Mouse (Mus musculus) ES-E14 (cell line): Measurements from ENCODE around the gene Rnf180. TPM values are rescaled to one million over a fixed set of nuclear protein-coding genes. Genes with fewer than 3 reads are reported as not detected.

Experiments
- DNase-seq: peaks from one replicate; pipeline ENCODE4 v3.0.0-alpha.2; 2013; ENCODE audit warnings: low read depth, low spot score
- H3K27ac ChIP-seq: 2 replicates; pipeline ENCODE4 v1.5.1; 2012; ENCODE audit warnings: low read depth, mild to moderate bottlenecking, low read length, moderate library complexity, mixed read lengths; ENCODE audit not compliant: poor library complexity, insufficient read depth, severe bottlenecking
- H3K36me3 ChIP-seq: 2 replicates; pipeline ENCODE4 v1.6.1; 2012; ENCODE audit warnings: mild to moderate bottlenecking, low read length, moderate library complexity, mixed read lengths; ENCODE audit not compliant: control insufficient read depth, poor library complexity, insufficient read depth, severe bottlenecking
- H3K4me1 ChIP-seq, 2 experiments: fragments of 150-350 bp in 1 of 2; sonication (generic) in 1 of 2; 2 replicates each; pipeline ENCODE4 v1.6.1; 2012; ENCODE audit warnings: low read length in 2 of 2, mild to moderate bottlenecking in 1 of 2, mixed read lengths in 1 of 2; ENCODE audit not compliant: control insufficient read depth in 2 of 2, insufficient read depth in 2 of 2, poor library complexity in 1 of 2
- H3K4me3 ChIP-seq, 2 experiments: fragments of 150-350 bp in 1 of 2; sonication (generic) in 1 of 2; 2 replicates each; pipeline ENCODE4 v1.5.1; 2012; ENCODE audit warnings: low read length in 2 of 2, low read depth in 1 of 2, mild to moderate bottlenecking in 1 of 2, mixed read lengths in 1 of 2; ENCODE audit not compliant: insufficient read depth in 1 of 2, poor library complexity in 1 of 2, severe bottlenecking in 1 of 2
- H3K9ac ChIP-seq: 2 replicates; pipeline ENCODE4 v1.6.1; 2012; ENCODE audit warnings: low read depth, mild to moderate bottlenecking, low read length, mixed read lengths; ENCODE audit not compliant: poor library complexity, insufficient read depth, severe bottlenecking
- H3K9me3 ChIP-seq: fragments of 150-350 bp; sonication (generic); 2 replicates; pipeline ENCODE4 v1.6.1; 2012; ENCODE audit warnings: low read depth, mild to moderate bottlenecking, low read length; ENCODE audit not compliant: control insufficient read depth, insufficient read depth
- CHD2 ChIP-seq: IDR thresholded peaks from 2 replicates; pipeline ENCODE4 v1.6.1; 2014; ENCODE audit warnings: mild to moderate bottlenecking, low read depth, low read length, inconsistent platforms
- HCFC1 ChIP-seq: IDR thresholded peaks from 2 replicates; pipeline ENCODE4 v1.6.1; 2012; ENCODE audit warnings: low read length, inconsistent platforms, borderline replicate concordance; ENCODE audit not compliant: insufficient read depth
- MAFK ChIP-seq: IDR thresholded peaks from 2 replicates; pipeline ENCODE4 v1.6.1; 2014; ENCODE audit warnings: mild to moderate bottlenecking, low read depth, low read length, inconsistent platforms; ENCODE audit not compliant: insufficient read depth
- ZC3H11A ChIP-seq: IDR thresholded peaks from 2 replicates; pipeline ENCODE4 v1.6.1; 2012; ENCODE audit warnings: low read depth, mild to moderate bottlenecking, inconsistent platforms, low read length, borderline replicate concordance
- ZNF384 ChIP-seq: IDR thresholded peaks from 2 replicates; pipeline ENCODE4 v1.6.1; 2012; ENCODE audit warnings: low read depth, low read length, inconsistent platforms
- in situ Hi-C, 2 experiments: fragments of 600-800 bp; cut with MboI; formaldehyde crosslinking; loops; one replicate each; pipeline ENCODE4 v1.15.1; 2025; ENCODE audit warnings: low sequenced_read_pairs in 2 of 2, inconsistent platforms in 1 of 2; ENCODE audit not compliant: unreplicated experiment in 2 of 2
- total RNA-seq: library from RNA; depleted of rRNA; stranded (reverse); fragments of 300-350 nt; gene quantifications from 2 replicates; pipeline ENCODE4 v1.2.3, GENCODE M21; 2012

Gene Rnf180
- total RNA-seq, 1 experiment = 0.76 TPM

DNA sequence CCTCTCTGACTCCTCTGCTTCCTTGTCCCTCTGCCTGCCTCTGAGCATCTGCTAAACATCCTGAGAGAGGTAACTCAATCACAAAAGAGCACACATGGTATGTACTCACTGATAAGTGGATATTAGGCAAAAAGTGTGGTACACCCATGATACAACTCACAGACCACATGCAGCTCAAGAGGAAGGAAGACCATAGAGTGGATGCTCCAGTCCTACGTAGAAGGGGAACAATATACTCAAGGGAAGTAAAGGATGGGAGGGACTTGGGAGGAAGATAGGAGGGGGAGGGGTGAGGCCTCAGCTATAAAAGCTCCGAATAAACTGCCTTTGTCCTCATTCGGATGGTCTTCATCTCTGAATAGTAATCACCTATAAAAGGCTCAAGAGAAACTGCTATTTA is 96.6 kb downstream of the Rnf180 start:
- in situ Hi-C loops = no loop called here
- Histone ChIP-seq H3K27ac (no peak overlapping the region), H3K4me3 (no peak overlapping the region), H3K9ac (no peak overlapping the region), H3K4me1 (no peaks in the 10 kb centered on the region), H3K36me3 (no peaks in the 10 kb centered on the region), H3K9me3 (no peaks in the 10 kb centered on the region)
- DNase-seq = no peak
- TF ChIP-seq CHD2 (no peak), ZNF384 (no peak), ZC3H11A (no peak), MAFK (no peak), HCFC1 (no peak)

DNA sequence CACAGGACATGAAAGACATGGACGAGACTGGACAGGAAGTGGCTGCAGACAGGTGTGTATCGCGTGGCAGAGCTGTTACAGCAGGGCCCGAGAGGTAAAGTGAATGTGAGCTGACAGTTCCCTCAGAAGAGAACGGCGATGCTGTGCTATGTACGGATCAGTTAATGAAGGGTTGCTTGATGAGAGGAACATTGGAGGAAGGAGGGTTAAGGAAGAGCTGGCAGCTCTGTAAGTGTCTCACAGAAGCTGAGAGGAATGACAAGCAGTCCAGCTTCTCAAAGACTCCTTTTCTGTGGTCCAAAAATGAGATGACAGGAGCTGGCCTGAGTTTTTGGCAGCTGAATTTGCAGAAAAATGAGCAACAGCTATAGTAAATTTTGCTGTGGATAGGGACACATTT is 101.0 kb downstream of the Rnf180 start:
- no peak for DNase-seq
- Histone ChIP-seq H3K9me3 (no peaks in the 10 kb centered on the region), H3K9ac (no peak overlapping the region), H3K27ac (no peak overlapping the region), H3K4me3 (no peak overlapping the region), H3K4me1 (no peaks in the 10 kb centered on the region), H3K36me3 (no peaks in the 10 kb centered on the region)
- in situ Hi-C loops = no loop called here
- TF ChIP-seq CHD2 = no peak
- no peak for TF ChIP-seq ZC3H11A
- TF ChIP-seq HCFC1 = no peak
- TF ChIP-seq MAFK = no peak
- no peak for TF ChIP-seq ZNF384

DNA sequence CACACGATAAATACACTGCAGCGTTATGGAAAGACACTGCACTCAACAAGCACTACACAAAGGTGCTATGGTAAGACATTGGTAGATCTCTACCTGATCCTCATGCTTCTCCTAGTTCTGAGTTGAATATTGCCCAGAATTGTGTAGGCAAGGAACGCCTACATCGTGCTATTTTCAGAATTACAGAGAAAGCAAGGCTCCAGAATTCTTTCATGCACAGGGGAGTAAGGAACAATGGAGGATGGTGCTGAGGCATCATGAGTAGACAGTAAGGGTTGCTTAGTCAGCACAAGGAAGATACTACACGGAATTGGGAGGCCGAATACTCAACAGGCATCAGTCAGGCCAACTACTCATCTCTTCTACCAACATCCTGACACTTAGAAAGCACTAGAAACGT is 105.9 kb downstream of the Rnf180 start:
- in situ Hi-C loops = no loop called here
- no peak for DNase-seq
- H3K36me3 ChIP-seq = no peaks in the 10 kb centered on the region
- no peak overlapping the region for H3K27ac ChIP-seq
- no peak overlapping the region for H3K9ac ChIP-seq
- H3K4me3 ChIP-seq = no peak overlapping the region
- no peaks in the 10 kb centered on the region for H3K4me1 ChIP-seq
- TF ChIP-seq ZNF384 (no peak), MAFK (no peak), ZC3H11A (no peak), HCFC1 (no peak), CHD2 (no peak)
- H3K9me3 ChIP-seq = no peaks in the 10 kb centered on the region

DNA sequence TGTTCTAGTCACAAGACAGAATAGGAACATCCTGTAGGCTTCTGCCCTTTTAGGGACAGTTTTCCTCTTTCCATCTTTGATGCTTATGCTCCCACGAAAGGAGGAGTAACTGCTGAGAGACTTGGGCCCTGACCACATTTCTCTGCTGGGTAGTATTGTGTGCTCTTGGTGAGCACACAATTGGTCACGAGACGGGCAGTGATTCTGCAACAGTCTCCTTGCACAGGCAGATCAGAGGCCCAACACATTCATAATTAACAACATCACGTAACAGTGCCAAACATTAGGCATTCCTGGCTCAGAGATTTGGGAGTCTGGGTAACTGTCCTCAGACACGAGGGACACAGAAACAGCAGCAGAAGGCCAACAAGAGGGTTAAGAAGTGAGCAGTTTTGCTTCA is 113.8 kb downstream of the Rnf180 start:
- in situ Hi-C loops = no loop called here
- TF ChIP-seq MAFK (no peak), ZC3H11A (no peak), CHD2 (no peak), HCFC1 (no peak), ZNF384 (no peak)
- Histone ChIP-seq H3K4me3 (no peak overlapping the region), H3K27ac (no peak overlapping the region), H3K4me1 (no peaks in the 10 kb centered on the region), H3K9ac (no peak overlapping the region), H3K9me3 (no peaks in the 10 kb centered on the region), H3K36me3 (no peaks in the 10 kb centered on the region)
- DNase-seq = no peak

DNA sequence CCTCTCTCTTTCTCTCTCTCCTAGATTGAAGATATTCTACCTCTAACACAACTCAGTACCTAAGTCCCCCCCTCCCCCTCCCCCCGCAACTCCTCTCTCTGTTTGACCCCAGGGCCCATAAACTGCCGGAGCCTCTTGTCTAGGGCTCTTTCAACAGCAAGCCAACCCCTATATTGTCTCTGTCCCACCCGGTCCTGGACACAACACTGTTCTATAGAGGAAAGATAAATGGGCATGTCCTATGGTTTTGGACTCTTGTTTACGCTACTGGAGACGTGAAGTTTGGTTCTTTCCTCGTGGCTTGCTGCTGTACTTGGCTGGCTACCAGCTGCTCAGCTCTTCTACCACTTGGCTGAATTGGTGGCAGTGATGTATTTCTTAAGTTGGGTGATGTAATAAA is 129.2 kb downstream of the Rnf180 start:
- in situ Hi-C loops = no loop called here
- Histone ChIP-seq H3K4me3 (no peak overlapping the region), H3K36me3 (no peaks in the 10 kb centered on the region), H3K9me3 (no peaks in the 10 kb centered on the region), H3K4me1 (no peaks in the 10 kb centered on the region), H3K9ac (no peak overlapping the region), H3K27ac (no peak overlapping the region)
- no peak for DNase-seq
- TF ChIP-seq CHD2 = no peak
